Mouse (Mus musculus) duodenum, adult 2 months (tissue): ENCODE data around the gene Mrpl44. TPM values are rescaled to one million over a fixed set of nuclear protein-coding genes. Genes with fewer than 3 reads are reported as not detected.

Source experiments
- polyA plus RNA-seq: library from polyadenylated mRNA; depleted of rRNA; stranded (reverse); fragments of >200 nt; gene quantifications from 2 replicates; pipeline ENCODE4 v1.2.3, GENCODE M21; 2012; ENCODE audit warnings: low replicate concordance; rRNA removed

Mrpl44 gene
- 4.5 and 7.7 TPM in 2 replicates for polyA plus RNA-seq

DNA sequence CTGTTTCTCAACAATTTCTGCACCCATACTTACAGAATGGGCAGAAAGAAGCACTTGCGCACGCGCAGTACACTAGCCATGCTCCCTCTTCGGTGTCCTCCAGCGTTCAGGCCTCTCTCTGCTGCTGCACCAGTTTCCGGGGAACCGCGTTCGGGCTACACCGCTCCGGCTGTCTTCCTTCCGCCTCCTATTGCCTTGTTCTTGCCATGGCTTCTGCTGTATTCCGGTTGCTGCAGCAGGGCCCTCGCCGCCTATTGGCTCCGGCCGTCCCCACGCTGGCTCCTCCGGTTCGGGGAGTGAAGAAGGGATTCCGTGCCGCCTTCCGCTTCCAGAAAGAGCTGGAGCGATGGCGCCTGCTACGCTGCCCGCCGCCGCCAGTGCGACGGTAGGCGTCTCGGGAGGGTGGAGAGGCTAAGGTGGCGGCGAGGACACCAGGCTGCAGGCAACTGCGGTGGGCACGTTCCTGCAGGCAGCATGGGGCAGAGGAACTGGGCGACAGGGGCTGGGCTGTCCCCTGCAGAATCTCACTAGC lies at the start of gene Mrpl44, which contains the start of gene Wdfy1:
Mrpl44 (plus strand) TSS at position 92 of the 532 bp plus-strand sequence.
Wdfy1 (minus strand) TSS at position 217 of the 532 bp plus-strand sequence.

Other genes with a start within 250 kb of the Mrpl44 start
- gene Ap1s3, start 104.0 kb upstream of the Mrpl44 start, polyA plus RNA-seq: 33.8 and 72.1 TPM in 2 replicates
- gene Wdfy1, start 125 bp downstream of the Mrpl44 start, polyA plus RNA-seq: 33.6 and 40.3 TPM in 2 replicates
- gene Serpine2, start 85.2 kb downstream of the Mrpl44 start, polyA plus RNA-seq: 3.9 and 5.9 TPM in 2 replicates